Mouse (Mus musculus) kidney, embryonic 15.5 days (tissue): ENCODE measurements around the gene Nubp1. TPM values are rescaled to one million over a fixed set of nuclear protein-coding genes. Genes with fewer than 3 reads are reported as not detected.

Source experiments
- polyA plus RNA-seq: library from polyadenylated mRNA; unstranded; fragments of >200 nt; fragmentation: Nextera tagmentation; extraction: Ambion mirVana; gene quantifications from 2 replicates; pipeline ENCODE4 v1.2.1, GENCODE M21; 2015

The Nubp1 gene
- polyA plus RNA-seq, 1 experiment from 2014 or later = 70.7 TPM

Other genes starting within 250 kb of the Nubp1 start
- 0.31 and 1.6 TPM in 2 replicates for gene Rpl39l, start 241.7 kb upstream of the Nubp1 start, polyA plus RNA-seq
- gene Atf7ip2, start 219.2 kb upstream of the Nubp1 start, polyA plus RNA-seq = 1.2 and 1.8 TPM in 2 replicates
- gene Emp2, start 98.0 kb upstream of the Nubp1 start, polyA plus RNA-seq = 18.5 and 19.6 TPM in 2 replicates
- gene Tekt5, start 16.5 kb upstream of the Nubp1 start, polyA plus RNA-seq = 0.91 and 1.1 TPM in 2 replicates
- gene Tvp23a, start 35.4 kb downstream of the Nubp1 start, polyA plus RNA-seq = 12.7 and 15.8 TPM in 2 replicates
- gene Ciita, start 68.1 kb downstream of the Nubp1 start, polyA plus RNA-seq = 0.49 and 1.0 TPM in 2 replicates
- 18.4 and 18.5 TPM in 2 replicates for gene Dexi, start 131.1 kb downstream of the Nubp1 start, polyA plus RNA-seq
- 34.7 and 35.0 TPM in 2 replicates for gene Clec16a, start 133.4 kb downstream of the Nubp1 start, polyA plus RNA-seq